Mouse (Mus musculus): ENCODE data around the gene Galnt18. TPM values are rescaled to one million over a fixed set of nuclear protein-coding genes. Genes with fewer than 3 reads are reported as not detected.

Gene Galnt18
- polyA plus RNA-seq, 1 experiment from 2014 or later: 112 TPM

- Histone ChIP-seq H3K27me3 (replicated peaks; ENCODE audit: insufficient read depth, low read length) (no peaks in the 10 kb centered on the region), H3K4me1 (ENCODE audit: insufficient read depth, low read depth, low read length) (no peaks in the 10 kb centered on the region; the same call in 1 of the 2 replicates), H3K9ac (replicated peaks; ENCODE audit: low read depth) (no peak overlapping the region), H3K4me3 (ENCODE audit: low read depth, low read length) (no peak overlapping the region), H3K4me2 (replicated peaks; ENCODE audit: low read depth, low read length) (no peak overlapping the region), H3K36me3 (ENCODE audit: insufficient read depth, low read length) (no peaks in the 10 kb centered on the region), H3K9me3 (ENCODE audit: low read length) (no peaks in the 10 kb centered on the region), H3K27ac (ENCODE audit: low read length) (no peak overlapping the region)
- no peak for DNase-seq (ENCODE audit: low spot score)
- TF ChIP-seq EP300 (IDR thresholded peaks at IDR 0.05): no peak
- no peak for TF ChIP-seq CTCF (IDR thresholded peaks at IDR 0.05)
- 93% methylated on average over 4 of the region's 4 CpGs for WGBS
- no peak for ATAC-seq
Measured at GRCm38 (mm10) chr7:111804646-111805045, 24.9 kb upstream of the Galnt18 start.

- H3K4me1 ChIP-seq (ENCODE audit: insufficient read depth, low read depth, low read length): no peaks in the 10 kb centered on the region; the same call in 1 of the 2 replicates
- H3K4me2 ChIP-seq (replicated peaks; ENCODE audit: low read depth, low read length): no peak overlapping the region
- H3K9ac ChIP-seq (replicated peaks; ENCODE audit: low read depth): no peak overlapping the region
- DNase-seq (ENCODE audit: low spot score): peak; percentile 64
- peak; percentile 80 for ATAC-seq
- 59% methylated on average over 5 of the region's 5 CpGs for WGBS
- no peaks in the 10 kb centered on the region for H3K9me3 ChIP-seq (ENCODE audit: low read length)
- TF ChIP-seq EP300 (IDR thresholded peaks at IDR 0.05) (no peak; the same call in 1 of the 2 replicates), CTCF (IDR thresholded peaks at IDR 0.05) (no peak)
- no peak overlapping the region for H3K4me3 ChIP-seq (ENCODE audit: low read depth, low read length)
- H3K36me3 ChIP-seq (ENCODE audit: insufficient read depth, low read length): no peaks in the 10 kb centered on the region
- H3K27me3 ChIP-seq (replicated peaks; ENCODE audit: insufficient read depth, low read length): no peaks in the 10 kb centered on the region
- H3K27ac ChIP-seq (ENCODE audit: low read length): no peak overlapping the region
Measured at GRCm38 (mm10) chr7:111800785-111801184, 21.0 kb upstream of the Galnt18 start.

GRCm38 (mm10) chr7:111800120-111800519, 20.3 kb upstream of the Galnt18 start:
- no peak for TF ChIP-seq CTCF (IDR thresholded peaks at IDR 0.05)
- no peak for TF ChIP-seq EP300 (IDR thresholded peaks at IDR 0.05)

GRCm38 (mm10) chr7:111799021-111799420, 19.2 kb upstream of the Galnt18 start:
- H3K9ac ChIP-seq (replicated peaks; ENCODE audit: low read depth): no peak overlapping the region
- no peak for ATAC-seq
- no peak overlapping the region for H3K4me2 ChIP-seq (replicated peaks; ENCODE audit: low read depth, low read length)
- no peaks in the 10 kb centered on the region for H3K36me3 ChIP-seq (ENCODE audit: insufficient read depth, low read length)
- DNase-seq (ENCODE audit: low spot score): no peak
- WGBS: 89% methylated on average over 5 of the region's 5 CpGs
- H3K4me1 ChIP-seq (ENCODE audit: insufficient read depth, low read depth, low read length): no peaks in the 10 kb centered on the region; the same call in 1 of the 2 replicates
- H3K4me3 ChIP-seq (ENCODE audit: low read depth, low read length): no peak overlapping the region
- H3K27ac ChIP-seq (ENCODE audit: low read length): no peak overlapping the region
- TF ChIP-seq CTCF (IDR thresholded peaks at IDR 0.05) (no peak), EP300 (IDR thresholded peaks at IDR 0.05) (no peak)
- H3K9me3 ChIP-seq (ENCODE audit: low read length): no peaks in the 10 kb centered on the region
- no peaks in the 10 kb centered on the region for H3K27me3 ChIP-seq (replicated peaks; ENCODE audit: insufficient read depth, low read length)

More at GRCm38 (mm10) chr7:111800120-111800519, 20.3 kb upstream of the Galnt18 start:
- DNase-seq (ENCODE audit: low spot score): no peak
- H3K4me2 ChIP-seq (replicated peaks; ENCODE audit: low read depth, low read length): no peak overlapping the region
- H3K9ac ChIP-seq (replicated peaks; ENCODE audit: low read depth): no peak overlapping the region
- no peak overlapping the region for H3K4me3 ChIP-seq (ENCODE audit: low read depth, low read length)
- 0 out of 2 replicates have a peak, but pooled peaks have one; percentile 18 for ATAC-seq
- no peak overlapping the region for H3K27ac ChIP-seq (ENCODE audit: low read length)
- no peaks in the 10 kb centered on the region for H3K36me3 ChIP-seq (ENCODE audit: insufficient read depth, low read length)
- WGBS: 69% methylated on average over 5 of the region's 5 CpGs
- no peaks in the 10 kb centered on the region; the same call in 1 of the 2 replicates for H3K4me1 ChIP-seq (ENCODE audit: insufficient read depth, low read depth, low read length)
- no peaks in the 10 kb centered on the region for H3K27me3 ChIP-seq (replicated peaks; ENCODE audit: insufficient read depth, low read length)
- no peaks in the 10 kb centered on the region for H3K9me3 ChIP-seq (ENCODE audit: low read length)

- TF ChIP-seq CTCF (IDR thresholded peaks at IDR 0.05) (no peak), EP300 (IDR thresholded peaks at IDR 0.05) (no peak)
- ATAC-seq (no peak), DNase-seq (ENCODE audit: low spot score) (no peak)
- H3K27ac ChIP-seq (ENCODE audit: low read length): no peak overlapping the region
- H3K9ac ChIP-seq (replicated peaks; ENCODE audit: low read depth): no peak overlapping the region
- H3K27me3 ChIP-seq (replicated peaks; ENCODE audit: insufficient read depth, low read length): no peaks in the 10 kb centered on the region
- no peaks in the 10 kb centered on the region for H3K9me3 ChIP-seq (ENCODE audit: low read length)
- no peaks in the 10 kb centered on the region; the same call in 1 of the 2 replicates for H3K4me1 ChIP-seq (ENCODE audit: insufficient read depth, low read depth, low read length)
- no peak overlapping the region for H3K4me3 ChIP-seq (ENCODE audit: low read depth, low read length)
- WGBS: 69% methylated on average over 13 of the region's 13 CpGs
- H3K36me3 ChIP-seq (ENCODE audit: insufficient read depth, low read length): no peaks in the 10 kb centered on the region
- no peak overlapping the region for H3K4me2 ChIP-seq (replicated peaks; ENCODE audit: low read depth, low read length)
Measured at GRCm38 (mm10) chr7:111797337-111798010, 17.7 kb upstream of the Galnt18 start.

GRCm38 (mm10) chr7:111795059-111795458, 15.3 kb upstream of the Galnt18 start:
- no peak overlapping the region for H3K9ac ChIP-seq (replicated peaks; ENCODE audit: low read depth)
- TF ChIP-seq CTCF (IDR thresholded peaks at IDR 0.05): no peak
- TF ChIP-seq EP300 (IDR thresholded peaks at IDR 0.05): peak; percentile 87
- no peaks in the 10 kb centered on the region for H3K36me3 ChIP-seq (ENCODE audit: insufficient read depth, low read length)
- H3K4me2 ChIP-seq (replicated peaks; ENCODE audit: low read depth, low read length): no peak overlapping the region
- H3K4me3 ChIP-seq (ENCODE audit: low read depth, low read length): no peak overlapping the region
- no peaks in the 10 kb centered on the region for H3K9me3 ChIP-seq (ENCODE audit: low read length)
- ATAC-seq (peak; percentile 87), DNase-seq (ENCODE audit: low spot score) (peak; percentile 81)
- H3K27ac ChIP-seq (ENCODE audit: low read length): no peak overlapping the region
- H3K27me3 ChIP-seq (replicated peaks; ENCODE audit: insufficient read depth, low read length): no peaks in the 10 kb centered on the region
- H3K4me1 ChIP-seq (ENCODE audit: insufficient read depth, low read depth, low read length): no peaks in the 10 kb centered on the region
